Mouse (Mus musculus) G1E-ER4 (cell line): ENCODE data around the gene Olfr348. TPM values are rescaled to one million over a fixed set of nuclear protein-coding genes. Genes with fewer than 3 reads are reported as not detected.

Source experiments
- GATA1 ChIP-seq: IDR thresholded peaks from one replicate; pipeline ENCODE4 v1.8.0; 2012; ENCODE audit warnings: low read length, inconsistent platforms
- polyA plus RNA-seq: library from polyadenylated mRNA; stranded (reverse); fragments of >175 nt; gene quantifications from 2 replicates; pipeline ENCODE4 v1.2.3, GENCODE M21; 2012

Gene Olfr348
- polyA plus RNA-seq: not detected in 2 replicates

- TF ChIP-seq GATA1: no peak
These were observed at the start of gene Olfr348 for GRCm38 (mm10) chr2:36783976-36784375. Gene Olfr348, plus strand, starts transcription at chr2:36784276.

DNA sequence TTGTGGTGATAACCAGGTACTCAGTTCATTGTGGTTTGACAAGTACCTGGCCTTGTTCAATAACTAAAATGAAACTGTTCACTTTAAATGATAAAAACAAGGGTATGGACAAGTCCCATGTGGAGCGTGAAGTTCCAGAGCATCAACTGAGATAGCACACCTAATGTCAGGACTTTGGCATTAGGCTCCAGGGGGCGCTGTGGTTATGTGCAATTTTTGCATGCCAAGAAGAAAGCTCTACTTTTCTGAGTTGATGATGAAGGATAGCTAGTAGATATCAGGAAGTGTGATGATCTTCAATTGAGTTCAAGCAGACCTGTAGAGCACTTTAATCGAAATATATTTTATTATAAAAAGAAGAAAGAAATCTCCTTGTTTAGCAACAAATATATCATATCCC is 47.9 kb upstream of the Olfr348 start:
- TF ChIP-seq GATA1: no peak

DNA sequence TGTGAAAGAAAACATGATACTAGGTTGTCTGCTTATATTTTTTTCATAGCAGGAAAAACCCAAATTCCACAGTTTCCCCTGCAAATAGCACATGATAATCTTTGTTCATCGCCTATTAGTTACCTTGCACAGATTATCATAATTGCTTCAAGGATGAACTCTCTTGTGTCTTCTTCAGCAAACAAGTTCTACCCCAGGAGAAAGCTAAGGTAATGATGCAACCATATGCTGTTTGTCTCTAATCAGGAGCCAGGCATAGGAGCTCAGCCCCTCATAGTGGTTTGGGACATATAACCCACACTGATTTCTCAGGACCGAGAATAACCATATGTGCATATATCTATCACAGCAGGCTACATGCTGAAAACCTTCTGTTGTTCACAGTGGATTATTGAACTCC is 6.2 kb downstream of the Olfr348 start, which contains the start of gene Olfr50:
Gene Olfr50, plus strand, starts transcription at position 301 of the 400 bp plus-strand sequence.
- TF ChIP-seq GATA1: no peak

GRCm38 (mm10) chr2:36816932-36817331 is 32.9 kb downstream of the Olfr348 start, which contains the start of gene Olfr3:
Gene Olfr3, minus strand, starts transcription at chr2:36817032.
- TF ChIP-seq GATA1: no peak

Other genes starting within 250 kb of the Olfr348 start
- gene Olfr344, start 217.6 kb upstream of the Olfr348 start, polyA plus RNA-seq: not detected in 2 replicates
- gene Olfr345, start 144.2 kb upstream of the Olfr348 start, polyA plus RNA-seq: not detected in 2 replicates
- not detected in 2 replicates for gene Olfr346, start 98.5 kb upstream of the Olfr348 start, polyA plus RNA-seq
- gene Olfr347, start 52.4 kb upstream of the Olfr348 start, polyA plus RNA-seq: not detected in 2 replicates
- gene Olfr50, start 6.3 kb downstream of the Olfr348 start, polyA plus RNA-seq: not detected in 2 replicates
- not detected in 2 replicates for gene Olfr3, start 32.8 kb downstream of the Olfr348 start, polyA plus RNA-seq
- gene Olfr350, start 62.0 kb downstream of the Olfr348 start, polyA plus RNA-seq: not detected in 2 replicates
- gene Olfr351, start 78.4 kb downstream of the Olfr348 start, polyA plus RNA-seq: not detected in 2 replicates
- gene Olfr352, start 84.2 kb downstream of the Olfr348 start, polyA plus RNA-seq: not detected in 2 replicates
- not detected in 2 replicates for gene Olfr353, start 108.7 kb downstream of the Olfr348 start, polyA plus RNA-seq
- not detected in 2 replicates for gene Olfr354, start 121.4 kb downstream of the Olfr348 start, polyA plus RNA-seq
- not detected in 2 replicates for gene Olfr355, start 144.6 kb downstream of the Olfr348 start, polyA plus RNA-seq
- not detected in 2 replicates for gene Olfr356, start 152.8 kb downstream of the Olfr348 start, polyA plus RNA-seq
- gene Olfr357, start 209.6 kb downstream of the Olfr348 start, polyA plus RNA-seq: not detected in 2 replicates
- not detected in 2 replicates for gene Olfr358, start 225.1 kb downstream of the Olfr348 start, polyA plus RNA-seq